Comparison of ENCODE assay signal across 23 mouse cellular contexts in the genomic region with DNA sequence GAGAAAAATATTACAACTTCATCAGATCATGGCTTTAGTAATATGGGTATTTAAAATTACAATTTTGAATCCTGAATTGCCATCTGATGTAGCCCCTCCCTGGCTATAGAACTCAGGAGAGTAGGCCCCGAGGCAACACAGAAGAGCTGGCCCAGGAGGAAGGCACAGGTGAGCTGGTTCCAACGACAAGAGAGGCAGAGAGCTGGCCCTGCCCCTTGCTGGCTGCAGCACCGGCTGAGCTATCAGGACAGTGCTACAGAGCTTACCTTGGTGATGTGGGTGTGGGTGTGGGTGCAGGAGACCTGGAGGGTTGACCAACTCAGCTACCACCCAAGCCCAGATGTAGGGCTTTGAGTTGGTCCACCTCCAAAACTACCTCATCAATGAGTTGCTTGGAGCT.
"Had no signal": no experiment of that assay in that cellular context is flagged by ENCODE, and none has a peak within 500 bp of the region (broad histone marks: within the 10 kb centered on the region; RNA-seq: fewer than 3 reads in every experiment).

No protein-coding gene starts in this region.

- H3K36me3 ChIP-seq: embryonic facial prominence, embryonic 15.5 days; forebrain, embryonic 15.5 days had no signal

- H3K27me3 ChIP-seq: embryonic facial prominence, embryonic 12.5 days; embryonic facial prominence, embryonic 13.5 days; embryonic facial prominence, embryonic 15.5 days; forebrain, embryonic 12.5 days; forebrain, embryonic 13.5 days; forebrain, embryonic 15.5 days; heart, embryonic 12.5 days; heart, embryonic 13.5 days had no signal

- H3K4me3 ChIP-seq: embryonic facial prominence, embryonic 10.5 days; embryonic facial prominence, embryonic 12.5 days; embryonic facial prominence, embryonic 13.5 days; embryonic facial prominence, embryonic 15.5 days; erythroblast, embryonic 14.5 days; forebrain, embryonic 10.5 days; forebrain, embryonic 12.5 days; forebrain, embryonic 13.5 days; forebrain, embryonic 15.5 days; heart, adult 2 months; heart, embryonic 12.5 days; heart, embryonic 13.5 days had no signal

- H3K27ac ChIP-seq: embryonic facial prominence, embryonic 10.5 days; embryonic facial prominence, embryonic 12.5 days; embryonic facial prominence, embryonic 13.5 days; embryonic facial prominence, embryonic 15.5 days; forebrain, embryonic 10.5 days; forebrain, embryonic 12.5 days; forebrain, embryonic 13.5 days; forebrain, embryonic 15.5 days; heart, adult 2 months; heart, embryonic 13.5 days had no signal

- H3K9me3 ChIP-seq: embryonic facial prominence, embryonic 10.5 days; embryonic facial prominence, embryonic 12.5 days; embryonic facial prominence, embryonic 13.5 days; embryonic facial prominence, embryonic 15.5 days; forebrain, embryonic 10.5 days; forebrain, embryonic 12.5 days; forebrain, embryonic 13.5 days; forebrain, embryonic 15.5 days; heart, embryonic 13.5 days had no signal

- DNase-seq: cerebellum, adult 2 months; cerebellum, adult 8-10 months; cerebellum, adult 9-10 months; cerebellum, postnatal 25 days; cerebellum, postnatal 36 days; embryo, embryonic 11 days; forebrain, postnatal 0 days; gastrocnemius, postnatal 10 days; gastrocnemius, postnatal 25 days; gastrocnemius, postnatal 36 days; heart, adult 18-20 months; heart, adult 2 months had no signal
